Mouse (Mus musculus): ENCODE results near the gene Nodal.

DNA sequence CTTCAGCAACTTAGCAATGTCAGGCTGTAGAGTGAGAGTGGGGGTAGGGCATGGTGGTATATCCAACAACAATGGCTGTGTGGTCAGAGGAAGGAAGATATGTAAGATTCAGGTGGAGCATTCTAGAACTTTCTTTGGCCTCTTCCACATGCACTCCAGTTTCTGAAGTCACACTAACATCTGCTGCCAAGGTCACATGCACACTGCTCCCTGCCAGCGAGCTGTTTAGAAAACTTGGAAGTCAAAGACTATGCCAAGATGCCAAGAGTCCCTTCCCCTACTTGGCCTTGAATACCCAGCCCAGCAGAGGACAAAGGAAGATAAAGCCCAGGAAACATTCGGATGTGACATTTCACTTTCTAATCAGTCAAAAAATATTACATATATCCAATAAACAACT lies 14.9 kb upstream of the Nodal start:
- TF ChIP-seq POLR2A (IDR thresholded peaks at IDR 0.05; ENCODE audit: extremely low read depth, insufficient read depth, low read length) (no peak), CTCF (IDR thresholded peaks at IDR 0.05; ENCODE audit: low read depth, low read length) (no peak)

All from liver, adult 2 months (tissue).